Comparison of ENCODE assay signal across 10 mouse cellular contexts in genomic region chr6:122855955-122856354, GRCm38 (mm10). TPM values are rescaled to one million over a fixed set of nuclear protein-coding genes. Genes with fewer than 3 reads are reported as not detected.
DNase-seq lines count a peak whose midpoint lies in the region; ATAC-seq and TF ChIP-seq lines count a peak whose summit lies in the region.
"Had no signal": no experiment of that assay in that cellular context is flagged by ENCODE, and none has a peak within 500 bp of the region (broad histone marks: within the 10 kb centered on the region; RNA-seq: fewer than 3 reads in every experiment).

TSS of gene C3ar1 (minus strand) at chr6:122856161.

- no peaks in the 10 kb centered on the region for H3K79me2 ChIP-seq in CH12.LX (replicated peaks; ENCODE audit: control insufficient read depth, extremely low read depth, insufficient read depth, poor library complexity, severe bottlenecking)

- peak; percentile 33 for DNase-seq in CH12.LX (ENCODE audit: extremely low read depth)
- peak; percentile 87 for DNase-seq in MEL-GATA-1-ER (ENCODE audit: extremely low read depth, low read depth)
- no peak for DNase-seq in spleen, postnatal 36 days (ENCODE audit: low spot score in 2 of 2)
- no peak for DNase-seq in left cerebral cortex, postnatal 10 days (ENCODE audit: extremely low spot score in 1 of 2, low spot score in 2 of 2)
- DNase-seq: embryo, embryonic 11 days; midbrain, embryonic 14.5 days had no signal

- peak; percentile 83 for ATAC-seq in common myeloid progenitor, adult 5-6 weeks (replicated peaks; ENCODE audit: low read depth, poor library complexity, severe bottlenecking)
- 0 out of 2 replicates have a peak, but pooled peaks have one; percentile 40 for ATAC-seq in liver, embryonic 15.5 days (ENCODE audit: insufficient read depth)
- ATAC-seq in kidney, embryonic 15.5 days (replicated peaks; ENCODE audit: low FRiP score) = no peak

- no peak for TF ChIP-seq POLR2A in CH12.LX (IDR thresholded peaks at IDR 0.05; ENCODE audit: low read depth, low read length)

- dilution Hi-C loops in CH12.LX (cut with MboI; ENCODE audit: extremely low pct_ligation_motif_present, extremely low pct_unique_long_range_greater_than_20kb, low sequenced_read_pairs) = no loop called here

- in situ Hi-C loops in CH12.LX (cut with MboI; ENCODE audit: low pct_ligation_motif_present, low pct_unique_long_range_greater_than_20kb, low sequenced_read_pairs) = no loop called here

- H3K27me3 ChIP-seq in CH12.LX (replicated peaks) = no peaks in the 10 kb centered on the region
- no peaks in the 10 kb centered on the region for H3K27me3 ChIP-seq in liver, embryonic 15.5 days
- no peaks in the 10 kb centered on the region for H3K27me3 ChIP-seq in kidney, embryonic 15.5 days
- H3K27me3 ChIP-seq: limb, embryonic 12.5 days had no signal

- H3K4me2 ChIP-seq in CH12.LX (ENCODE audit: insufficient read depth, low read depth, poor library complexity, severe bottlenecking) = no peak within 1 kb of the TSS
- no peak within 1 kb of the TSS for H3K4me2 ChIP-seq in liver, embryonic 15.5 days
- H3K4me2 ChIP-seq in kidney, embryonic 15.5 days = no peak within 1 kb of the TSS
- H3K4me2 ChIP-seq: limb, embryonic 12.5 days had no signal

- TF ChIP-seq RAD21 in CH12.LX (IDR thresholded peaks at IDR 0.05; ENCODE audit: low read depth, low read length) = no peak

- 13% methylated on average over 7 of the region's 7 CpGs for WGBS in liver, embryonic 15.5 days (ENCODE audit: insufficient replicate concordance)
- WGBS in kidney, embryonic 15.5 days = 66% methylated on average over 7 of the region's 7 CpGs

- peaks cover 3 to 31% of the 10 kb centered on the region in 2 experiments; a peak in 3 of 4 replicates for H3K4me1 ChIP-seq in CH12.LX (ENCODE audit: control insufficient read depth in 1 of 2, insufficient read depth in 2 of 2)
- H3K4me1 ChIP-seq in liver, embryonic 15.5 days (replicated peaks) = no peaks in the 10 kb centered on the region
- no peaks in the 10 kb centered on the region for H3K4me1 ChIP-seq in kidney, embryonic 15.5 days
- H3K4me1 ChIP-seq: limb, embryonic 12.5 days had no signal

- intact Hi-C loops in left cerebral cortex, postnatal 10 days (cut with DNase I) = no loop called here

- H3K9ac ChIP-seq in CH12.LX (ENCODE audit: insufficient read depth, low read depth) = no peak within 1 kb of the TSS
- no peak within 1 kb of the TSS for H3K9ac ChIP-seq in liver, embryonic 15.5 days
- no peak within 1 kb of the TSS for H3K9ac ChIP-seq in kidney, embryonic 15.5 days
- H3K9ac ChIP-seq: limb, embryonic 12.5 days had no signal

- H3K4me3 ChIP-seq in CH12.LX (replicated peaks in 1 of 3; ENCODE audit: low read depth in 2 of 3, low read length in 2 of 3, poor library complexity in 1 of 3) = peak within 1 kb of the TSS in 1 of 3 experiments; percentile 19
- H3K4me3 ChIP-seq in liver, embryonic 15.5 days (replicated peaks) = no peak within 1 kb of the TSS
- no peak within 1 kb of the TSS for H3K4me3 ChIP-seq in kidney, embryonic 15.5 days (replicated peaks)
- H3K4me3 ChIP-seq: limb, embryonic 12.5 days had no signal

- H3K27ac ChIP-seq in CH12.LX (ENCODE audit: insufficient read depth, low read depth) = no peak within 1 kb of the TSS
- H3K27ac ChIP-seq in liver, embryonic 15.5 days (replicated peaks) = no peak within 1 kb of the TSS
- no peak within 1 kb of the TSS for H3K27ac ChIP-seq in kidney, embryonic 15.5 days
- H3K27ac ChIP-seq: limb, embryonic 12.5 days had no signal

- H3K9me3 ChIP-seq in CH12.LX (replicated peaks; ENCODE audit: low read length) = peaks cover 6% of the 10 kb centered on the region
- peaks cover 10% of the 10 kb centered on the region; the same call in 1 of the 2 replicates for H3K9me3 ChIP-seq in liver, embryonic 15.5 days (replicated peaks)
- no peaks in the 10 kb centered on the region for H3K9me3 ChIP-seq in kidney, embryonic 15.5 days (replicated peaks)

- TF ChIP-seq CTCF in CH12.LX (conservative IDR thresholded peaks at IDR 0.05 in 1 of 2, IDR thresholded peaks at IDR 0.05 in 1 of 2; ENCODE audit: low read depth in 2 of 2, low read length in 2 of 2) = no peak

- peaks cover 0 to 5% of the 10 kb centered on the region in 2 experiments for H3K36me3 ChIP-seq in CH12.LX (replicated peaks in 1 of 2; ENCODE audit: control insufficient read depth in 1 of 2, insufficient read depth in 1 of 2, low read length in 1 of 2)
- H3K36me3 ChIP-seq in liver, embryonic 15.5 days (replicated peaks) = no peaks in the 10 kb centered on the region
- H3K36me3 ChIP-seq in kidney, embryonic 15.5 days = no peaks in the 10 kb centered on the region
- H3K36me3 ChIP-seq: limb, embryonic 12.5 days had no signal

- no peak for TF ChIP-seq EP300 in CH12.LX (IDR thresholded peaks at IDR 0.05; ENCODE audit: low read length)

TF ChIP-seq in CH12.LX, 34 proteins besides CTCF, POLR2A, EP300 and RAD21:
- TF ChIP-seq USF2 (conservative IDR thresholded peaks at IDR 0.05; ENCODE audit: low read depth, low read length) (no peak), MEF2A (IDR thresholded peaks at IDR 0.05; ENCODE audit: borderline replicate concordance, low read depth, low read length) (no peak), SMC3 (IDR thresholded peaks at IDR 0.05; ENCODE audit: low read depth, low read length) (no peak), MXI1 (IDR thresholded peaks at IDR 0.05; ENCODE audit: low read depth, low read length) (no peak), ZC3H11A (IDR thresholded peaks at IDR 0.05; ENCODE audit: low read depth, low read length) (no peak), MAX (IDR thresholded peaks at IDR 0.05; ENCODE audit: low read length) (no peak), TBP (conservative IDR thresholded peaks at IDR 0.05; ENCODE audit: low read depth, low read length) (no peak), CHD2 (IDR thresholded peaks at IDR 0.05; ENCODE audit: low read length) (no peak), JUN (IDR thresholded peaks at IDR 0.05; ENCODE audit: insufficient read depth, low read depth, low read length) (no peak), PAX5 (IDR thresholded peaks at IDR 0.05; ENCODE audit: low read length) (no peak)
TF ChIP-seq in CH12.LX: peak in this region for 0.

RNA-seq across cellular contexts. Expression of gene C3ar1, which starts in this region (rescaled TPM):
- 0.89 and 1.1 TPM in 2 replicates for total RNA-seq in CH12.LX (2012; rRNA removed)
- 1.4 and 1.6 TPM in 2 replicates for total RNA-seq in CH12.LX (2014; rRNA removed)
- polyA plus RNA-seq in CH12.LX (2012; ENCODE audit: insufficient read length, low read depth) = 4.7 TPM in 2 replicates
- total RNA-seq in common myeloid progenitor, adult 5-6 weeks (2017) = not detected in 2 replicates
- polyA plus RNA-seq in liver, embryonic 15.5 days (2015; fragmentation: Nextera tagmentation; extraction: Ambion mirVana) = 1.0 TPM in 2 replicates
- 1.9 and 2.1 TPM in 2 replicates for polyA plus RNA-seq in kidney, embryonic 15.5 days (2015; fragmentation: Nextera tagmentation; extraction: Ambion mirVana)
- total RNA-seq in left cerebral cortex, postnatal 10 days (2021) = under 1 TPM; 0.89 to 0.97 TPM

Comparison
In these comparisons a context has a peak if more than half of its experiments do, and no peak if none do; other contexts are left out.
1. Peak in ATAC-seq in common myeloid progenitor, adult 5-6 weeks; RNA of the gene not detected or under 1 TPM.
2. DNase-seq: peak in CH12.LX (single experiment) and MEL-GATA-1-ER (single experiment); none in spleen, postnatal 36 days (0 of 2) and left cerebral cortex, postnatal 10 days (0 of 2).